Mouse (Mus musculus) MEL (cell line): ENCODE measurements at regions not wholly inside any gene's neighbourhood (a gene's known extent, or its start where the extent isn't known, plus 50 kb on each side); places are given as distances from the start of the nearest gene placed in this dataset.

Experiments used
- DNase-seq: peaks from one replicate; pipeline ENCODE4 v3.0.0; 2011; ENCODE audit warnings: low read depth, low spot score
- H3K27ac ChIP-seq: 2 replicates; pipeline ENCODE4 v1.5.1; 2012; ENCODE audit warnings: low read depth, mild to moderate bottlenecking, control low read depth, low read length, moderate library complexity; ENCODE audit not compliant: control insufficient read depth
- H3K27me3 ChIP-seq, 2 experiments: fragments of 150-350 bp in 1 of 2; sonication (generic) in 1 of 2; 2 replicates each; pipeline ENCODE4 v1.6.1; 2012; ENCODE audit warnings: low read length in 2 of 2, mild to moderate bottlenecking in 2 of 2, improper control_type of control experiment in 1 of 2, moderate library complexity in 1 of 2; ENCODE audit not compliant: insufficient read depth in 2 of 2, control insufficient read depth in 1 of 2
- H3K36me3 ChIP-seq, 2 experiments: 2 replicates each; pipeline ENCODE4 v1.6.1; 2012 to 2014; ENCODE audit warnings: low read length in 2 of 2, improper control_type of control experiment in 1 of 2, inconsistent platforms in 1 of 2, mild to moderate bottlenecking in 1 of 2; ENCODE audit not compliant: insufficient read depth in 2 of 2, control insufficient read depth in 1 of 2
- H3K4me1 ChIP-seq, 2 experiments: fragments of 150-350 bp in 1 of 2; sonication (generic) in 1 of 2; 2 replicates each; pipeline ENCODE4 v1.6.1; 2012; ENCODE audit warnings: low read length in 2 of 2, improper control_type of control experiment in 1 of 2, mild to moderate bottlenecking in 1 of 2; ENCODE audit not compliant: insufficient read depth in 2 of 2, control insufficient read depth in 1 of 2
- H3K4me3 ChIP-seq, 2 experiments: fragments of 150-350 bp in 1 of 2; sonication (generic) in 1 of 2; 2 replicates each; pipeline ENCODE4 v1.5.1; 2012; ENCODE audit warnings: low read depth in 2 of 2, low read length in 2 of 2, mild to moderate bottlenecking in 2 of 2, moderate library complexity in 2 of 2, control low read depth in 1 of 2, improper control_type of control experiment in 1 of 2; ENCODE audit not compliant: control insufficient read depth in 1 of 2, insufficient read depth in 1 of 2
- H3K79me2 ChIP-seq: 2 replicates; pipeline ENCODE4 v1.6.1; 2012; ENCODE audit warnings: mild to moderate bottlenecking, low read length, moderate library complexity; ENCODE audit not compliant: control insufficient read depth, poor library complexity, insufficient read depth
- H3K9ac ChIP-seq: 2 replicates; pipeline ENCODE4 v1.6.1; 2012; ENCODE audit warnings: low read depth, mild to moderate bottlenecking, control low read depth, low read length, moderate library complexity; ENCODE audit not compliant: control insufficient read depth, poor library complexity, severe bottlenecking
- H3K9me3 ChIP-seq: fragments of 150-350 bp; sonication (generic); replicated peaks from 2 replicates; pipeline ENCODE4 v1.6.1; 2012; ENCODE audit warnings: mild to moderate bottlenecking, low read length, improper control_type of control experiment, moderate library complexity; ENCODE audit not compliant: insufficient read depth
- BHLHE40 ChIP-seq: IDR thresholded peaks from 2 replicates; pipeline ENCODE4 v1.6.1; 2012; ENCODE audit warnings: low read depth, mild to moderate bottlenecking, inconsistent platforms, low read length, improper control_type of control experiment, borderline replicate concordance
- CHD1 ChIP-seq: IDR thresholded peaks from 2 replicates; pipeline ENCODE4 v1.6.1; 2012; ENCODE audit warnings: low read depth, mild to moderate bottlenecking, inconsistent platforms, low read length, improper control_type of control experiment
- CTCF ChIP-seq, 3 experiments: IDR thresholded peaks in 2 of 3; conservative IDR thresholded peaks in 1 of 3; 2 replicates each; pipeline ENCODE4 v1.5.1; 2011 to 2012; ENCODE audit warnings: low read length in 3 of 3, low read depth in 2 of 3, mild to moderate bottlenecking in 2 of 3, improper control_type of control experiment in 1 of 3, inconsistent platforms in 1 of 3, mixed read lengths in 1 of 3, moderate library complexity in 1 of 3; ENCODE audit not compliant: control insufficient read depth in 1 of 3, insufficient read depth in 1 of 3, poor library complexity in 1 of 3, severe bottlenecking in 1 of 3
- E2F4 ChIP-seq: IDR thresholded peaks from 2 replicates; pipeline ENCODE4 v1.6.1; 2011; ENCODE audit warnings: low read depth, low read length, improper control_type of control experiment, borderline replicate concordance
- EP300 ChIP-seq, 2 experiments: IDR thresholded peaks; 2 replicates each; pipeline ENCODE4 v1.6.1; 2011; ENCODE audit warnings: improper control_type of control experiment in 2 of 2, low read length in 2 of 2, low read depth in 1 of 2, mild to moderate bottlenecking in 1 of 2
- GABPA ChIP-seq: IDR thresholded peaks from 2 replicates; pipeline ENCODE4 v1.6.1; 2012; ENCODE audit warnings: low read depth, mild to moderate bottlenecking, inconsistent platforms, low read length, improper control_type of control experiment, moderate library complexity
- HCFC1 ChIP-seq: IDR thresholded peaks from 2 replicates; pipeline ENCODE4 v1.6.1; 2012; ENCODE audit warnings: low read depth, mild to moderate bottlenecking, inconsistent platforms, low read length, improper control_type of control experiment, moderate library complexity
- KAT2A ChIP-seq: conservative IDR thresholded peaks from 2 replicates; pipeline ENCODE4 v1.6.1; 2012; ENCODE audit warnings: low read depth, low read length, improper control_type of control experiment, inconsistent platforms
- MAFK ChIP-seq: IDR thresholded peaks from 2 replicates; pipeline ENCODE4 v1.6.1; 2011; ENCODE audit warnings: low read depth, mild to moderate bottlenecking, low read length, improper control_type of control experiment, borderline replicate concordance
- MAX ChIP-seq: IDR thresholded peaks from 2 replicates; pipeline ENCODE4 v1.6.1; 2011; ENCODE audit warnings: low read length, improper control_type of control experiment
- MYB ChIP-seq: IDR thresholded peaks from 2 replicates; pipeline ENCODE4 v1.6.1; 2011; ENCODE audit warnings: mild to moderate bottlenecking, low read depth, low read length, improper control_type of control experiment
- MYC ChIP-seq: IDR thresholded peaks from 2 replicates; pipeline ENCODE4 v1.6.1; 2011; ENCODE audit warnings: low read depth, mild to moderate bottlenecking, low read length, improper control_type of control experiment, moderate library complexity
- NELFE ChIP-seq: IDR thresholded peaks from 2 replicates; pipeline ENCODE4 v1.6.1; 2011; ENCODE audit warnings: low read depth, low read length, improper control_type of control experiment
- NRF1 ChIP-seq: IDR thresholded peaks from 2 replicates; pipeline ENCODE4 v1.6.1; 2014; ENCODE audit warnings: low read depth, mild to moderate bottlenecking, inconsistent platforms, low read length, improper control_type of control experiment, moderate library complexity; ENCODE audit not compliant: poor library complexity, insufficient read depth, severe bottlenecking
- POLR2AphosphoS5 ChIP-seq: IDR thresholded peaks from 2 replicates; pipeline ENCODE4 v1.6.1; 2012; ENCODE audit warnings: low read depth, borderline replicate concordance, mild to moderate bottlenecking, inconsistent platforms, low read length, moderate library complexity, mixed read lengths
- RCOR1 ChIP-seq: IDR thresholded peaks from 2 replicates; pipeline ENCODE4 v1.6.1; 2012; ENCODE audit warnings: low read depth, mild to moderate bottlenecking, inconsistent platforms, low read length, improper control_type of control experiment
- SIN3A ChIP-seq: IDR thresholded peaks from 2 replicates; pipeline ENCODE4 v1.6.1; 2012; ENCODE audit warnings: low read length, improper control_type of control experiment, inconsistent platforms
- SMC3 ChIP-seq: IDR thresholded peaks from 2 replicates; pipeline ENCODE4 v1.6.1; 2011; ENCODE audit warnings: low read depth, low read length, improper control_type of control experiment
- TCF12 ChIP-seq: IDR thresholded peaks from 2 replicates; pipeline ENCODE4 v1.6.1; 2014; ENCODE audit warnings: low read depth, mild to moderate bottlenecking, inconsistent platforms, low read length, improper control_type of control experiment, moderate library complexity
- UBTF ChIP-seq: IDR thresholded peaks from 2 replicates; pipeline ENCODE4 v1.6.1; 2012; ENCODE audit warnings: low read depth, mild to moderate bottlenecking, inconsistent platforms, low read length, improper control_type of control experiment, moderate library complexity, borderline replicate concordance; ENCODE audit not compliant: insufficient read depth
- USF1 ChIP-seq: IDR thresholded peaks from 2 replicates; pipeline ENCODE4 v1.6.1; 2014; ENCODE audit warnings: low read depth, mild to moderate bottlenecking, inconsistent platforms, low read length, improper control_type of control experiment, moderate library complexity
- USF2 ChIP-seq, 2 experiments: IDR thresholded peaks; 2 replicates each; pipeline ENCODE4 v1.6.1; 2011 to 2012; ENCODE audit warnings: improper control_type of control experiment in 2 of 2, low read length in 2 of 2, borderline replicate concordance in 1 of 2, inconsistent platforms in 1 of 2, low read depth in 1 of 2, mild to moderate bottlenecking in 1 of 2; ENCODE audit not compliant: insufficient read depth in 1 of 2
- ZKSCAN1 ChIP-seq: IDR thresholded peaks from 2 replicates; pipeline ENCODE4 v1.6.1; 2012; ENCODE audit warnings: low read depth, mild to moderate bottlenecking, inconsistent platforms, low read length, improper control_type of control experiment, moderate library complexity
- ZMIZ1 ChIP-seq: IDR thresholded peaks from 2 replicates; pipeline ENCODE4 v1.6.1; 2012; ENCODE audit warnings: low read depth, mild to moderate bottlenecking, inconsistent platforms, low read length, improper control_type of control experiment, moderate library complexity

- Histone ChIP-seq H3K4me3 (no peak overlapping the region), H3K9ac (no peak overlapping the region)
- no peak for DNase-seq
Measured at GRCm38 (mm10) chr16:24334389-24334788, 58.9 kb upstream of the Lpp start.

GRCm38 (mm10) chr16:24331446-24332020 is 61.8 kb upstream of the Lpp start:
- no peaks in the 10 kb centered on the region for H3K79me2 ChIP-seq
- H3K4me1 ChIP-seq, result no peaks in the 10 kb centered on the region
- H3K27me3 ChIP-seq, result no peaks in the 10 kb centered on the region
- no peak overlapping the region for H3K9ac ChIP-seq
- H3K9me3 ChIP-seq, result no peaks in the 10 kb centered on the region
- no peak overlapping the region for H3K4me3 ChIP-seq
- DNase-seq, result no peak
- no peak overlapping the region for H3K27ac ChIP-seq
- TF ChIP-seq SMC3 (no peak), GABPA (no peak), MYC (no peak), POLR2AphosphoS5 (no peak), EP300 (IDR thresholded peaks at IDR 0.05; ENCODE audit: low read depth in 1 of 2, low read length in 2 of 2) (no peak), NELFE (no peak), USF2 (IDR thresholded peaks at IDR 0.05; ENCODE audit: borderline replicate concordance in 1 of 2, insufficient read depth in 1 of 2, low read depth in 1 of 2, low read length in 2 of 2) (no peak), CHD1 (no peak), TCF12 (no peak), ZKSCAN1 (no peak), E2F4 (no peak), MAX (no peak), BHLHE40 (no peak), HCFC1 (no peak), ZMIZ1 (no peak), MYB (no peak), USF1 (no peak)
- no peaks in the 10 kb centered on the region for H3K36me3 ChIP-seq

More at GRCm38 (mm10) chr16:24334389-24334788, 58.9 kb upstream of the Lpp start:
- Histone ChIP-seq H3K27ac (no peak overlapping the region), H3K4me1 (no peaks in the 10 kb centered on the region), H3K9me3 (no peaks in the 10 kb centered on the region), H3K79me2 (no peaks in the 10 kb centered on the region), H3K27me3 (no peaks in the 10 kb centered on the region), H3K36me3 (no peaks in the 10 kb centered on the region)
- TF ChIP-seq NRF1, result no peak
- no peak for TF ChIP-seq ZKSCAN1
- TF ChIP-seq MAX, result no peak
- TF ChIP-seq USF2 (IDR thresholded peaks at IDR 0.05; ENCODE audit: borderline replicate concordance in 1 of 2, insufficient read depth in 1 of 2, low read depth in 1 of 2, low read length in 2 of 2), result no peak
- no peak for TF ChIP-seq POLR2AphosphoS5
- no peak for TF ChIP-seq EP300 (IDR thresholded peaks at IDR 0.05; ENCODE audit: low read depth in 1 of 2, low read length in 2 of 2)
- TF ChIP-seq MYC, result no peak
- no peak for TF ChIP-seq MAFK
- TF ChIP-seq CTCF (IDR thresholded peaks at IDR 0.05 in 2 of 3, conservative IDR thresholded peaks at IDR 0.05 in 1 of 3; ENCODE audit: control insufficient read depth in 1 of 3, insufficient read depth in 1 of 3, low read depth in 2 of 3, low read length in 3 of 3, poor library complexity in 1 of 3, severe bottlenecking in 1 of 3), result no peak
- no peak for TF ChIP-seq CHD1
- no peak for TF ChIP-seq USF1
- no peak for TF ChIP-seq SIN3A
- TF ChIP-seq UBTF, result no peak
- no peak for TF ChIP-seq KAT2A
- TF ChIP-seq RCOR1, result no peak
